Mouse (Mus musculus) ES-Bruce4 (cell line): ENCODE results near the gene Ush2a.

Source experiments
- EP300 ChIP-seq: IDR thresholded peaks from 2 replicates; pipeline ENCODE4 v1.6.1; 2011; ENCODE audit warnings: low read depth, low read length; ENCODE audit not compliant: insufficient read depth
- POLR2A ChIP-seq: IDR thresholded peaks from one replicate; pipeline ENCODE4 v1.8.1; 2011; ENCODE audit warnings: low read length; ENCODE audit not compliant: insufficient read depth

- TF ChIP-seq POLR2A, result no peak
- TF ChIP-seq EP300, result no peak
Observed at GRCm38 (mm10) chr1:188616547-188616946, 354.7 kb downstream of the Ush2a start.
